Mouse (Mus musculus) hematopoietic multipotent progenitor cell, adult 10-12 weeks (in vitro differentiated cells): ENCODE results near the gene Pcyt1a. TPM values are rescaled to one million over a fixed set of nuclear protein-coding genes. Genes with fewer than 3 reads are reported as not detected.

Source experiments
- polyA plus RNA-seq: library from polyadenylated mRNA; stranded (reverse); fragments of >175 nt; gene quantifications from 2 replicates; pipeline ENCODE4 v1.2.3, GENCODE M21; 2012; ENCODE audit warnings: low replicate concordance

The Pcyt1a gene
- polyA plus RNA-seq, result 5.0 and 18.5 TPM in 2 replicates

GRCm38 (mm10) chr16:32430474-32431046 lies at the start of gene Pcyt1a:
TSS of gene Pcyt1a (plus strand) at chr16:32430921.

GRCm38 (mm10) chr16:32400267-32400666 lies 30.5 kb upstream of the Pcyt1a start, which contains the start of gene Tm4sf19:
TSS of gene Tm4sf19 (plus strand) at chr16:32400506.

GRCm38 (mm10) chr16:32419517-32420483 lies 10.9 kb upstream of the Pcyt1a start, which contains the start of gene Tctex1d2:
TSS of gene Tctex1d2 (plus strand) at chr16:32419702.

GRCm38 (mm10) chr16:32487234-32488111 lies 56.8 kb downstream of the Pcyt1a start, which contains the start of gene Slc51a:
TSS of gene Slc51a (minus strand) at chr16:32487879.

GRCm38 (mm10) chr16:32495965-32496364 lies 65.2 kb downstream of the Pcyt1a start, which contains the start of gene Zdhhc19:
TSS of gene Zdhhc19 (plus strand) at chr16:32496265.

Other genes starting within 250 kb of the Pcyt1a start
- 2.9 and 4.5 TPM in 2 replicates for gene Fbxo45, start 183.8 kb upstream of the Pcyt1a start, polyA plus RNA-seq
- 8.7 and 11.7 TPM in 2 replicates for gene Wdr53, start 183.7 kb upstream of the Pcyt1a start, polyA plus RNA-seq
- not detected in 2 replicates for gene Smco1, start 159.5 kb upstream of the Pcyt1a start, polyA plus RNA-seq
- gene Rnf168, start 153.5 kb upstream of the Pcyt1a start, polyA plus RNA-seq, result 7.9 and 9.9 TPM in 2 replicates
- gene Ubxn7, start 98.7 kb upstream of the Pcyt1a start, polyA plus RNA-seq, result 9.1 and 13.5 TPM in 2 replicates
- gene Tm4sf19, start 30.4 kb upstream of the Pcyt1a start, polyA plus RNA-seq, result not detected in 2 replicates
- 0.52 and 1.8 TPM in 2 replicates for gene Tctex1d2, start 11.2 kb upstream of the Pcyt1a start, polyA plus RNA-seq
- not detected in 2 replicates for gene Slc51a, start 57.0 kb downstream of the Pcyt1a start, polyA plus RNA-seq
- not detected in 2 replicates for gene Zdhhc19, start 65.3 kb downstream of the Pcyt1a start, polyA plus RNA-seq
- gene Tfrc, start 178.0 kb downstream of the Pcyt1a start, polyA plus RNA-seq, result 0.64 and 11.6 TPM in 2 replicates
- 311 and 674 TPM in 2 replicates for gene Tnk2, start 213.0 kb downstream of the Pcyt1a start, polyA plus RNA-seq